Mouse (Mus musculus): ENCODE results near the gene Nol4l.

DNA sequence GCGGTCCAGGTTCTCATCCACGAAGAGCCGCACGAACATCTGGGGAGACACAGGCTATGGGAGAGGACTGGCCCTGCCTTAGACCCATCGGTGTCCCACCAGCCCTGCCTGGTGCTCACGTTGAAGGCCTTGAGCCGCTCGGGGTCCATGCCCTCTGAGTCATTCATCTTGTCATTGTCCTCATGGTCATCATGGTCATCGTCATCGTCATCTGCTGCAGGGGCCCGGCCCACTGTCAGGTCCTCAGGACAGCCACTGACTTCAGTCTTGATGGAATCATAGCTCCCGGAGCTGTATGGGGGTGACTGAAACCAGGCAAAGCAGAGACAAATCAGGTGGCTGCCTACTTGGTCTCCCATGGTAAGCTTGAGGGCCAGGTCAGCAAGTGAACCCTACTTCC, 111.9 kb downstream of the Nol4l start:
- TF ChIP-seq CTCF (IDR thresholded peaks at IDR 0.05 in 2 of 3, conservative IDR thresholded peaks at IDR 0.05 in 1 of 3; ENCODE audit: control insufficient read depth in 1 of 3, insufficient read depth in 1 of 3, low read depth in 2 of 3, low read length in 3 of 3, poor library complexity in 1 of 3, severe bottlenecking in 1 of 3), result no peak
- TF ChIP-seq USF2 (IDR thresholded peaks at IDR 0.05; ENCODE audit: borderline replicate concordance in 1 of 2, insufficient read depth in 1 of 2, low read depth in 1 of 2, low read length in 2 of 2), result no peak
- TF ChIP-seq ZKSCAN1 (IDR thresholded peaks at IDR 0.05; ENCODE audit: low read depth, low read length), result no peak
- no peak for TF ChIP-seq POLR2A (IDR thresholded peaks at IDR 0.05; ENCODE audit: control insufficient read depth in 1 of 2, insufficient read depth in 1 of 2, low read depth in 1 of 2, low read length in 2 of 2, poor library complexity in 1 of 2)
- TF ChIP-seq MAX (IDR thresholded peaks at IDR 0.05; ENCODE audit: low read length), result no peak
- no peak for TF ChIP-seq GATA1 (IDR thresholded peaks at IDR 0.05; ENCODE audit: low read depth, low read length)
- TF ChIP-seq HCFC1 (IDR thresholded peaks at IDR 0.05; ENCODE audit: low read depth, low read length), result no peak
- no peak for TF ChIP-seq POLR2AphosphoS5 (IDR thresholded peaks at IDR 0.05; ENCODE audit: borderline replicate concordance, low read depth, low read length)
- TF ChIP-seq ZC3H11A (IDR thresholded peaks at IDR 0.05; ENCODE audit: low read depth, low read length), result no peak
- no peak for TF ChIP-seq NRF1 (IDR thresholded peaks at IDR 0.05; ENCODE audit: insufficient read depth, low read depth, low read length, poor library complexity, severe bottlenecking)
- no peak for TF ChIP-seq SIN3A (IDR thresholded peaks at IDR 0.05; ENCODE audit: low read length)
- no peak for TF ChIP-seq E2F4 (IDR thresholded peaks at IDR 0.05; ENCODE audit: borderline replicate concordance, low read depth, low read length)

Data from MEL (cell line).